Mouse (Mus musculus) thymus, adult 2 months (tissue): ENCODE results near the gene Atp5b. TPM values are rescaled to one million over a fixed set of nuclear protein-coding genes. Genes with fewer than 3 reads are reported as not detected.

Source experiments
- DNase-seq: peaks from one replicate; pipeline ENCODE4 v3.0.0; 2021
- H3K27ac ChIP-seq: fragments of 200-500 bp; 2 replicates; pipeline ENCODE4 v1.5.1; 2012; ENCODE audit warnings: low read length, control low read depth; ENCODE audit not compliant: control insufficient read depth, insufficient read depth
- H3K27me3 ChIP-seq: fragments of 200-500 bp; 2 replicates; pipeline ENCODE4 v1.6.1; 2012; ENCODE audit warnings: mild to moderate bottlenecking, low read length, moderate library complexity, mixed read lengths; ENCODE audit not compliant: control insufficient read depth, insufficient read depth
- H3K36me3 ChIP-seq: fragments of 200-500 bp; 2 replicates; pipeline ENCODE4 v1.6.1; 2012; ENCODE audit warnings: mild to moderate bottlenecking, low read length, moderate library complexity; ENCODE audit not compliant: control insufficient read depth, insufficient read depth
- H3K4me1 ChIP-seq: fragments of 200-500 bp; replicated peaks from 2 replicates; pipeline ENCODE4 v1.6.1; 2012; ENCODE audit warnings: low read length; ENCODE audit not compliant: control insufficient read depth, insufficient read depth
- H3K4me3 ChIP-seq: fragments of 200-500 bp; 2 replicates; pipeline ENCODE4 v1.5.1; 2012; ENCODE audit warnings: mild to moderate bottlenecking, low read length, control low read depth, moderate library complexity; ENCODE audit not compliant: control insufficient read depth, insufficient read depth
- CTCF ChIP-seq: fragments of 200-500 bp; IDR thresholded peaks from 2 replicates; pipeline ENCODE4 v1.5.1; 2012; ENCODE audit warnings: mild to moderate bottlenecking, control low read depth, low read length, moderate library complexity, borderline replicate concordance; ENCODE audit not compliant: control insufficient read depth, poor library complexity, insufficient read depth; ENCODE audit errors: extremely low read depth
- POLR2A ChIP-seq: fragments of 200-500 bp; IDR thresholded peaks from 2 replicates; pipeline ENCODE4 v1.6.1; 2012; ENCODE audit warnings: mild to moderate bottlenecking, low read length, control low read depth, moderate library complexity; ENCODE audit not compliant: control insufficient read depth, poor library complexity, insufficient read depth; ENCODE audit errors: extremely low read depth
- WGBS: fragments of 180-500 bp; shearing (Covaris S2); methylation state at CpG from one replicate; pipeline ENCODE4 v1.1.7; 2018; 5-methylcytosine and 5-hydroxymethylcytosine counted together
- polyA plus RNA-seq: library from polyadenylated mRNA; depleted of rRNA; stranded (reverse); fragments of >200 nt; gene quantifications from 2 replicates; pipeline ENCODE4 v1.2.3, GENCODE M21; 2012

Gene Atp5b
- polyA plus RNA-seq, 1 experiment: 4,074 TPM

DNA sequence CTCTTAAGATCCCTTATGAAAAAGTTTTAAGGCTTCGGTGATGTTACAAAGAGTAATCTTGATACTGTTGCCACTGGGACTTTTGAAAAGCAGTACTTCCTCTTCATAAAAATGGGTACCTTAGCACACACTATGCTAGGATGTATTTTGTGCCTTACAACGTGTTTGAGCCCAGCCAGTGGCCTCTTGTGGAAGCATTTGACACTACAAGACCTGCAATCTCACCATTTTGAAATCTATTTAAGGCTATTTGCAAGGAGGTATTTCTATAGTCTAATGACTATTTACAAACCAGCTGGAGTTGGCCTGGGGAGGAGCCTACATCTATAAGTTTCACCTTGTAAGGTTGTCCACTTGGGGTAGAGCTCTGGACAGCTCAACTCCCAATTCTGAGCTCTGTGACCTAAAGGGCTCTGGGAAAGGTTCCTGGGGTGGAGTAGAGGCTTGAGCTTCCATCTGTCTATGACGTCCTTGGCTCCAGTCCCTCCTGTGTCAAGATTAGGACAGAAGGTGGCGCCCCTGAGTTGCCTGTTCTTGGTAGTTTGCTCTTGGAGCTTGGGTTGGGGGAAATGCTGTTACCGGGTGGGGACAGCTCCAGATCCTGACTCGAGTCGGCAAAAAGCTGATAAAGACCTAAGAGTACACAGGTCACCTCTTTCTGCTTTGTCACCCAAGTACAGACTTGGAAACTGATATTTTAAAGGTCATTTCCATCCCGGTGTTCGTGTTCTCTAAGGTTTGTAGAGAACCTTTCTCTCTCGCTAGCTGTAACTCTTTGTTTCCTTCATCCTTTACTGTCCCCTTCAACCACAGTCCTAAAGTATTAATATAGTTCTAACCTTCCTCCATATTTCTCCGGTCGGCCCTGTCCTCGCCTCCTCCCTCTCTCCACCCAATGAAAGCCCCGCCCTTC, 7.8 kb downstream of the Atp5b start:
- Histone ChIP-seq H3K4me1 (peaks cover 17% of the 10 kb centered on the region), H3K4me3 (peak overlapping the region; percentile 75), H3K27ac (peak overlapping the region; percentile 94), H3K27me3 (no peaks in the 10 kb centered on the region), H3K36me3 (peaks cover 44% of the 10 kb centered on the region)
- TF ChIP-seq POLR2A (no peak), CTCF (peak; percentile 67; the same call in 1 of the 2 replicates)
- peak; percentile 92 for DNase-seq
- WGBS: 5% methylated on average over 14 of the region's 14 CpGs

DNA sequence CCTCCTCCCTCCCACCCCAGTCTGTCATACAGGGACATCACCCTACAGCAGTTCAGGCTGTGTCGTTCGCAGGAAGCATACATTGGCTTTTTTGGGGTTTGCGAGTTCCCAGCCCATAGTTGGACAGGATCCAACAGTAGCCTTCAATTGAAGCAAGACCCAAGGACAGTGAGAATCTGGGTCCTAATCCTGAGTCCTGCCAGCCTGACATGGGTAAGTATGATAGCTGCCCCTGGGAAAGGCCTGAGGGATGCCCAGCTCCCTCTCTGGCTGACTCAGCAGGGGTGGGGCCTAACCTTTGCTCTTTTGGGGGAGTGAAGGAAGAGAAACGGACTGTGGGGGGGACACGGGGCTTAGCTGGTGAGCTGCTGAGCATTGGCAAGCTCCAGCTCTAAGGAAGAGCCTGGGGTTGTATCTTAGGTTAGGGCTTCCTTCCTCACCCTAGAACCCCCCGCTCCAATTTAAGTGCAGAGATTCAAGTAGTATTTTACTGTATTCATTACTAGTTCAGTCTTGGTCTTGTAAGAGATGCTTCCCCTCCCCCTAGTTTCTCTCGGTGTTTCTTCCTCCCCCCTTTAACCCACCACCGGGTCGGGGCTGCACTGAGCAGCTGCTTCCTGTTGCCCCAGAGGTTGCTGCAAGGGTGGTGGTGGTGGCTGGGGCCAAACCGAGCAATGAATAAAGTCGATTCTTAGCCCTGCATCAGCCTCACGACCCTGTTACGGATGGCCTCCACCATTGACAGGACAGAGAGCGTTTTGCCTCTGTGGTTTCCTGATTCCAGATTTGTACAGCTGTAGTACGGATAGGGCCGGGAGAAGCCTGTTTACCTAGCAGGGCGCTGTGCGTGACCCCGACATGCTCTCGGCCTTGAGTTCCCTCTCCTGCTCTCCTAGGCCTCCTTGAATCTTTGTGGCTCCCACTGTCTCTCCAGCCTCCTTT, 8.8 kb downstream of the Atp5b start, which contains the start of gene Baz2a:
Gene Baz2a, plus strand, starts transcription at position 14 of the 942 bp plus-strand sequence.
- peaks cover 22% of the 10 kb centered on the region for H3K4me1 ChIP-seq
- H3K27ac ChIP-seq: peak within 1 kb of the TSS; percentile 94
- WGBS: under 1% methylated on average over 20 of the region's 20 CpGs
- peak within 1 kb of the TSS; percentile 75 for H3K4me3 ChIP-seq
- no peaks in the 10 kb centered on the region for H3K27me3 ChIP-seq
- peak; percentile 84 for DNase-seq
- H3K36me3 ChIP-seq: peaks cover 34% of the 10 kb centered on the region
- TF ChIP-seq CTCF (no peak), POLR2A (peak; percentile 76)

GRCm38 (mm10) chr10:128092506-128093495, 9.7 kb downstream of the Atp5b start:
- TF ChIP-seq POLR2A: peak; percentile 3; the same call in 1 of the 2 replicates
- no peak for TF ChIP-seq CTCF
- peak; percentile 84 for DNase-seq
- Histone ChIP-seq H3K4me3 (peak overlapping the region; percentile 75), H3K27me3 (no peaks in the 10 kb centered on the region), H3K4me1 (peaks cover 22% of the 10 kb centered on the region), H3K27ac (peak overlapping the region; percentile 94), H3K36me3 (peaks cover 25% of the 10 kb centered on the region)
- WGBS: under 1% methylated on average over 81 of the region's 88 CpGs

GRCm38 (mm10) chr10:128093496-128094294, 10.6 kb downstream of the Atp5b start:
- 17% methylated on average over 13 of the region's 13 CpGs for WGBS
- Histone ChIP-seq H3K36me3 (peaks cover 16% of the 10 kb centered on the region), H3K4me1 (peaks cover 22% of the 10 kb centered on the region), H3K27me3 (no peaks in the 10 kb centered on the region), H3K4me3 (peak overlapping the region; percentile 75), H3K27ac (peak overlapping the region; percentile 94)
- TF ChIP-seq CTCF: no peak
- no peak for TF ChIP-seq POLR2A
- DNase-seq: peak; percentile 36

DNA sequence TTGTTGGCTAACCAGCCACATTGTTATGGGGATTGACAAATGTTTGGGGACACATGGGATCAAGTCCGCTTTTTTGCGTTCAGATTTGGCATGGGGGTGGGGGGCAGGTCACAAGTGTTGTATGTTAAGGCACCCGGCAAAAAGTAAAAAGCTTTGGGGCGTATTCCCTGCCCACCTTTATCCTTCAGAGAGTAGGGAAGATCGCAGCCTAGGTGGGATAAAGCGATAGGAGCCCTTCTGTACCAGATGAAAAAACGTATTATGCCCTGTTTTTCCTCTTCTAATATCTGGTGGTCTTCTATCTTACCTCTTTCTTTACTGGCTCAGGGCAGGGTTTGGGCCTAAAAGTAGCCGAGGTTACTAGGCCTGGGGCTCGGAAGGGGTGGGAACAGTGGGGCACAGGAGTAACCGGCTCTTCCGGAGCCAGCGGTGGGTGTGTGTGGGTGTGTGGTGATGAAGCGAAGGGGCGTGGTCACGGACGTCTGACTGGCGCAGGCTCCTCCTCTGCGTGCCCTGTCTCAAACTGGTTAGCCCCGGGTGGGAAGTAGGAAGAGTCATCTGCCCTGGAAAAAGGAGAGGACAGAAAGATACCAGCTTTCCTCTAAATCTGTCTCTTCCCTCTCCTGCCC, 11.4 kb downstream of the Atp5b start:
- Histone ChIP-seq H3K4me3 (peak overlapping the region; percentile 30), H3K36me3 (peaks cover 9% of the 10 kb centered on the region), H3K27ac (peak overlapping the region; percentile 94), H3K4me1 (peaks cover 22% of the 10 kb centered on the region), H3K27me3 (no peaks in the 10 kb centered on the region)
- TF ChIP-seq CTCF (no peak), POLR2A (peak; percentile 44; the same call in 1 of the 2 replicates)
- peak; percentile 94 for DNase-seq
- 7% methylated on average over 19 of the region's 19 CpGs for WGBS
